Mouse (Mus musculus) intestine, embryonic 16.5 days (tissue): ENCODE results near the gene Armh1. TPM values are rescaled to one million over a fixed set of nuclear protein-coding genes. Genes with fewer than 3 reads are reported as not detected.
"Not testable (repeated sequence)": the region's sequence is repeated elsewhere in the genome, so short reads cannot be mapped to it uniquely, and the experiment has no call there.

Experiments
- ATAC-seq: fragments of 200-750 bp; cut with Nextera tagmentation; 2 replicates; pipeline ENCODE4 v1.8.0; 2017; ENCODE audit warnings: moderate TSS enrichment, moderate library complexity
- H3K27ac ChIP-seq: fragments of 300-500 bp; sonication (generic); 2 replicates; pipeline ENCODE4 v1.5.1; 2014; ENCODE audit warnings: mild to moderate bottlenecking, low read length
- H3K27me3 ChIP-seq: fragments of 300-500 bp; sonication (generic); replicated peaks from 2 replicates; pipeline ENCODE4 v1.6.1; 2014; ENCODE audit warnings: low read length, control low read depth, mixed read lengths; ENCODE audit not compliant: control insufficient read depth, insufficient read depth
- H3K36me3 ChIP-seq: fragments of 300-500 bp; sonication (generic); 2 replicates; pipeline ENCODE4 v1.6.1; 2014; ENCODE audit warnings: low read length, control low read depth; ENCODE audit not compliant: control insufficient read depth, insufficient read depth
- H3K4me1 ChIP-seq: fragments of 300-500 bp; sonication (generic); 2 replicates; pipeline ENCODE4 v1.6.1; 2014; ENCODE audit warnings: low read length, control low read depth, mixed read lengths; ENCODE audit not compliant: control insufficient read depth, insufficient read depth
- H3K4me2 ChIP-seq: fragments of 300-500 bp; sonication (generic); 2 replicates; pipeline ENCODE4 v1.6.1; 2014; ENCODE audit warnings: low read depth, low read length, control low read depth
- H3K4me3 ChIP-seq: fragments of 300-500 bp; sonication (generic); 2 replicates; pipeline ENCODE4 v1.5.1; 2014; ENCODE audit warnings: mild to moderate bottlenecking, low read length
- H3K9ac ChIP-seq: fragments of 300-500 bp; sonication (generic); 2 replicates; pipeline ENCODE4 v1.6.1; 2014; ENCODE audit warnings: low read depth, low read length
- H3K9me3 ChIP-seq: fragments of 300-500 bp; sonication (generic); 2 replicates; pipeline ENCODE4 v1.6.1; 2016; ENCODE audit warnings: low read length, control low read depth; ENCODE audit not compliant: control insufficient read depth
- WGBS: fragments of 180-500 bp; shearing (Covaris S2); extraction: QIAGEN DNeasy Blood & Tissue Kit; methylation state at CpG from one replicate; pipeline ENCODE4 v1.1.7; 2014; 5-methylcytosine and 5-hydroxymethylcytosine counted together
- polyA plus RNA-seq: library from polyadenylated mRNA; unstranded; fragments of >200 nt; fragmentation: Nextera tagmentation; extraction: Ambion mirVana; gene quantifications from 2 replicates; pipeline ENCODE4 v1.2.1, GENCODE M21; 2015

Gene Armh1
- polyA plus RNA-seq, 1 experiment from 2014 or later: 0.40 TPM

DNA sequence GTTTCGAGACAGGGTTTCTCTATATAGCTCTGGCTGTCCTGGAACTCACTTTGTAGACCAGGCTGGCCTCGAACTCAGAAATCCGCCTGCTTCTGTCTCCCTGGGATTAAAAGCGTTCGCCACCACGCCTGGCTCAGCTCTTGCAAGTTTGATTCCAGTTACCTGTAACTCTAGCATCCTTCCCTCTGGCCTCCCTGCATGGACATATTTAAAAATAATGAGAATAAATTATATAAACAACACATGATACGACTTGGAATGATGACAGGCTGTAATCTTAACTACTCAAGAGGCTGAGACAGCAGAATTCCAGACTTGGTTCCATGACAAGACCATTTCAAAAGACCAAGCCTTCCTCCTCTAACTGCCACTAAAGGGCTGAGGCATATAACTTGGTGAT lies 61.3 kb downstream of the Armh1 start:
- no peaks in the 10 kb centered on the region for H3K36me3 ChIP-seq
- H3K9me3 ChIP-seq: no peaks in the 10 kb centered on the region
- peak overlapping the region; percentile 40; the same call in 1 of the 2 replicates for H3K9ac ChIP-seq
- peaks cover 2% of the 10 kb centered on the region; the same call in 1 of the 2 replicates for H3K4me1 ChIP-seq
- ATAC-seq: no peak
- H3K27me3 ChIP-seq: no peaks in the 10 kb centered on the region
- 57% methylated on average over 7 of the region's 7 CpGs for WGBS
- peak overlapping the region; percentile 82; the same call in 1 of the 2 replicates for H3K27ac ChIP-seq
- no peak overlapping the region for H3K4me3 ChIP-seq
- no peak overlapping the region for H3K4me2 ChIP-seq

GRCm38 (mm10) chr4:117189856-117190543 lies 61.9 kb downstream of the Armh1 start:
- ATAC-seq: peak; percentile 93
- WGBS: under 1% methylated on average over 9 of the region's 9 CpGs
- Histone ChIP-seq H3K4me3 (peak overlapping the region; percentile 46; the same call in 1 of the 2 replicates), H3K27me3 (no peaks in the 10 kb centered on the region), H3K36me3 (no peaks in the 10 kb centered on the region), H3K9me3 (no peaks in the 10 kb centered on the region), H3K4me2 (peak overlapping the region; percentile 55), H3K27ac (peak overlapping the region; percentile 82), H3K4me1 (peaks cover 2% of the 10 kb centered on the region; the same call in 1 of the 2 replicates), H3K9ac (peak overlapping the region; percentile 71)

- Histone ChIP-seq H3K27me3 (no peaks in the 10 kb centered on the region), H3K4me1 (peaks cover 2% of the 10 kb centered on the region; the same call in 1 of the 2 replicates), H3K36me3 (no peaks in the 10 kb centered on the region), H3K9ac (peak overlapping the region; percentile 71), H3K9me3 (no peaks in the 10 kb centered on the region), H3K4me3 (peak overlapping the region; percentile 46), H3K27ac (peak overlapping the region; percentile 79), H3K4me2 (peak overlapping the region; percentile 55)
- ATAC-seq: peak; percentile 75
- WGBS: under 1% methylated on average over 16 of the region's 16 CpGs
These were observed 62.5 kb downstream of the Armh1 start for GRCm38 (mm10) chr4:117189382-117189855.

GRCm38 (mm10) chr4:117188969-117189368 lies 63.0 kb downstream of the Armh1 start:
- peak overlapping the region; percentile 55 for H3K4me2 ChIP-seq
- peaks cover 2% of the 10 kb centered on the region; the same call in 1 of the 2 replicates for H3K4me1 ChIP-seq
- WGBS: 58% methylated on average over 3 of the region's 3 CpGs
- no peaks in the 10 kb centered on the region for H3K36me3 ChIP-seq
- peak overlapping the region; percentile 46 for H3K4me3 ChIP-seq
- H3K27ac ChIP-seq: peak overlapping the region; percentile 79
- no peak; the same call in 1 of the 2 replicates for ATAC-seq
- no peaks in the 10 kb centered on the region for H3K9me3 ChIP-seq
- peak overlapping the region; percentile 71 for H3K9ac ChIP-seq
- no peaks in the 10 kb centered on the region for H3K27me3 ChIP-seq

DNA sequence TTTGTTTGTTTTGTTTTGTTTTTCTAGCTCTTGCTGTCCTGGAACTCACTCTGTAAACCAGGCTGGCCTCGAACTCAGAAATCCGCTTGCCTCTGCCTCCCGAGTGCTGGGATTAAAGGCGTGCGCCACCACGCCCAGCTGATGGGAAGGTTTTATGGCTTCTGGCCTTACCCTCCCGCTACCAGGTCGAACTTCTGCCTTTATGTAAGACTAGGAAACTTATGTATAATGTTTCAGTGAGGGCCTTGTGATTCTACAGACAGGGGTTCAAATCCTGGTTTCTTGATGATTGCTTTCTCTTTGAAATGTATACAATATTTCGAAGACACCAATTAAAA lies 69.2 kb downstream of the Armh1 start:
- ATAC-seq: peak; percentile 69
- WGBS: 14% methylated on average over 9 of the region's 9 CpGs

GRCm38 (mm10) chr4:117181863-117182758 lies 69.8 kb downstream of the Armh1 start, which contains the start of gene Kif2c:
Gene Kif2c, minus strand, starts transcription at chr4:117182639.
- peaks cover 6% of the 10 kb centered on the region for H3K4me1 ChIP-seq
- peak; percentile 99 for ATAC-seq
- 1% methylated on average over 42 of the region's 42 CpGs for WGBS
- H3K9me3 ChIP-seq: no peaks in the 10 kb centered on the region
- peak within 1 kb of the TSS; percentile 26; the same call in 1 of the 2 replicates for H3K27ac ChIP-seq
- peaks cover 8% of the 10 kb centered on the region; the same call in 1 of the 2 replicates for H3K36me3 ChIP-seq
- H3K27me3 ChIP-seq: no peaks in the 10 kb centered on the region
- H3K4me3 ChIP-seq: peak within 1 kb of the TSS; percentile 56
- peak within 1 kb of the TSS; percentile 62 for H3K4me2 ChIP-seq
- H3K9ac ChIP-seq: peak within 1 kb of the TSS; percentile 67

More for the DNA sequence above, 69.2 kb downstream of the Armh1 start:
- not testable (repeated sequence) for H3K27ac ChIP-seq, H3K27me3 ChIP-seq, H3K36me3 ChIP-seq, H3K4me1 ChIP-seq, H3K9me3 ChIP-seq
- Histone ChIP-seq H3K4me2 (peak overlapping the region; percentile 62), H3K9ac (peak overlapping the region; percentile 67), H3K4me3 (peak overlapping the region; percentile 56)

DNA sequence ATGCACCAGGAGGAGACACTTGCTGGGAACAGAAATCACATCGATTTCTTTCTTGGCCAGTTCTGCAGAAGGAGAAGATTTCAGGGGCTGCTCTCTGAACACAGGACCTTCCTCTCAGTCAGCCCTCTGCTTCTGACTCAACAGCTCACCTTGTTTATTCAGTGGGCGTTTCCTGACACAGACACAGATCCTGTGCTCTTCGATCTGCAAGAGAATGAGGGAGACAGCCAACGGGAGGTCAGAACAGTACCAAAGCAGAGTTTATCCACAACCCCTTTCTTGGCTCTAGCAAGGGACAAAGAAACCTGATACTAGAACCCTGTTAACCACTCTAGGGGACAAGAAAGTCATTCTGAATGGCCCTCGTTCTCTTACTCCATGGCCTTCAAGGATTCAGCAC lies 82.0 kb downstream of the Armh1 start:
- WGBS: 74% methylated on average over 5 of the region's 5 CpGs
- no peak overlapping the region for H3K27ac ChIP-seq
- H3K9me3 ChIP-seq: no peaks in the 10 kb centered on the region
- no peak overlapping the region for H3K9ac ChIP-seq
- no peaks in the 10 kb centered on the region for H3K4me1 ChIP-seq
- no peak for ATAC-seq
- H3K4me3 ChIP-seq: no peak overlapping the region
- no peaks in the 10 kb centered on the region for H3K27me3 ChIP-seq
- H3K4me2 ChIP-seq: no peak overlapping the region
- H3K36me3 ChIP-seq: peaks cover 35% of the 10 kb centered on the region
